Mouse (Mus musculus): ENCODE measurements around the gene Cox15. TPM values are rescaled to one million over a fixed set of nuclear protein-coding genes. Genes with fewer than 3 reads are reported as not detected.

Cox15 gene
- polyA plus RNA-seq, 1 experiment from 2014 or later: 10.0 TPM

DNA sequence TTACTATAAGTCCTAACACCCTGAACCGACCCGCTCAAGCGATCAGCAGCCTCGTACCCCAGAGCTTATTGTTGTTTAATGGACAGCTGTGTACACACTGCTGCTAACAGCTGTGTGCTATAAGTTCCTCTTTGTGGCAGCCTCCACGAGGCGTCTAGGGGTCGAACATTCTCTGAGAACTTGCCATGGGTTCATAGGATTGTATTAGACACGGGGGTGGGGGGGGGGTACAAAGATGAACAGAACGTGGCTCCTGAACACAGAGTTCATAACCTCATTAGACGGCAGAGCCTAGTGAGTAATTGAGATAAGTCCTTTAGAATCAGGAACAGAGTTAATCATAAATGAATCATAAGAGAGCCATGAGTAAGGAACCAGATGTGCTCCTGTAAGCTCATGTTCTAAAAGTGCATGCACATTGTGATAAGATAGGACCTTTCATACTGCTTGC, 57.3 kb downstream of the Cox15 start:
- H3K4me2 ChIP-seq (ENCODE audit: low read length): no peak overlapping the region
- WGBS: 51% methylated on average over 10 of the region's 10 CpGs
- H3K27ac ChIP-seq (ENCODE audit: low read depth): no peak overlapping the region; the same call in 1 of the 2 replicates
- no peak for DNase-seq (ENCODE audit: low spot score)
- H3K9me3 ChIP-seq (ENCODE audit: control insufficient read depth, low read length): no peaks in the 10 kb centered on the region
- peaks cover 4% of the 10 kb centered on the region; the same call in 1 of the 2 replicates for H3K4me1 ChIP-seq (replicated peaks; ENCODE audit: control insufficient read depth, insufficient read depth, low read length)
- peaks cover 24% of the 10 kb centered on the region for H3K36me3 ChIP-seq (ENCODE audit: control insufficient read depth, insufficient read depth, low read length)
- ATAC-seq (replicated peaks; ENCODE audit: low FRiP score, low TSS enrichment, low read depth): peak; percentile 60
- H3K4me3 ChIP-seq (ENCODE audit: low read depth, low read length): no peak overlapping the region
- no peak overlapping the region for H3K9ac ChIP-seq (ENCODE audit: low read length)
- no peaks in the 10 kb centered on the region for H3K27me3 ChIP-seq (replicated peaks; ENCODE audit: control insufficient read depth, insufficient read depth, low read length)

DNA sequence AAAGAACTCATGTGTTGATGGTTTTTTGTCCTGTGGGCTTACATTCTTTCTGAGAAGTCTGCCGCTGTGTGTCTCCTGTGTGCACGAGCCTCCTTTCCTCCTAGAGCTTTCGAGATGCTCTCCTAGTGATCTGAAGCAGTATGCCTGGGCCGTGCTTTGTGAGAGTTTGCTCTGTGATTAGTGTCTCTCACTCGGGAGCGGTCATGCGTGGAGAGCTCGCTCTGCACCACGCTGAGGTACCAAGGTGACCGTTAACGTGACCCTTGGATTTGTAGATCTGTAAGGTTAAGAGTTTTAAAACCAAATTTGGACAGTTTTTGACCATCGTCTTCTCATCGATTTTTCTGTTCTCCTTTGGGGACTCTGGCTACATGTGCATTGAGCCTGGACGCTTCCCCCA, 60.0 kb downstream of the Cox15 start:
- DNase-seq (ENCODE audit: low spot score) (no peak), ATAC-seq (replicated peaks; ENCODE audit: low FRiP score, low TSS enrichment, low read depth) (no peak)
- Histone ChIP-seq H3K27ac (ENCODE audit: low read depth) (no peak overlapping the region), H3K36me3 (ENCODE audit: control insufficient read depth, insufficient read depth, low read length) (peaks cover 17% of the 10 kb centered on the region), H3K4me1 (replicated peaks; ENCODE audit: control insufficient read depth, insufficient read depth, low read length) (0 out of 2 replicates have a peak, but pooled peaks cover 9% of the 10 kb centered on the region), H3K27me3 (replicated peaks; ENCODE audit: control insufficient read depth, insufficient read depth, low read length) (no peaks in the 10 kb centered on the region), H3K9ac (ENCODE audit: low read length) (no peak overlapping the region), H3K4me3 (ENCODE audit: low read depth, low read length) (no peak overlapping the region), H3K9me3 (ENCODE audit: control insufficient read depth, low read length) (no peaks in the 10 kb centered on the region), H3K4me2 (ENCODE audit: low read length) (no peak overlapping the region)
- 90% methylated on average over 14 of the region's 14 CpGs for whole genome bisulfite sequencing

DNA sequence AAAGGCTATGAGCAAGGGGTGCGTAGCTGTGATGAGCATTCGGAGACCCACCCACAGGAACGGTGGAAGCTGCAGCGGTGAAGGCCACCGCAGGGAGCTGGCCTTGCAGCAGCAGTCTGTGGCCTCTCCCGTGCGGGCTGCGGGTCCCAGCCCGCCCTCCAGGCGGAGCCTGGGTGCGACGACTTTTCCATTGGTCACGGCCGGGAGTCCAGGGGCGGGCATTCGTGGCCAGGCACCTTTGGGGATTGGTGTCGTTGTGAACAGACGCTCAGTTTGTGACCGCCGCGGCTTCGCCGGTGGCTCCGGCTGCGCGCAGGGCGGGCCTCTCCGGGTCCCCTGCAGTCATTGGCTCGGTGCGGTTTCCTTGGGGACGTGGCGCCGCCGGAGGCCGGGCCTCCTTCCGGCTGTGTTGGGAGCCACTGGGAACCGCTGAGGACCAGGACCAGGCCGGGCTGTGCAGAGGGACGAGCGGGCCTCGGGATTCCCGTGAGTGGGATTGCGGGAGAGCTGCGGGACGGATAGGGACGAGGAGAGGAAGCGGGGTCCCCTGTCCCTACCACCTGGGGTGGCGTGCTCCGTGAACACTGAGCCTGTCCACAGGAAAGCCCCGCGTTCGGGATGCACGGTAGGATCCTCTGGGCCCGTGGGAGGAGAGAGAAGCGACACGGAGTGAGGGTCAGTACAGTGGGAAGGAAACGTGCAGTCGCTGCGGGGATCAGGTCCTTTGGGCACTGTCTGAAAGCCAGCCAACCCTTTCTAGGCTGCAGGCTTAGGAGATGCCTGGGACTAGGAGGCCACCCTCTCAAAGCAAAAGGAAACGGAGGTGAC, 63.2 kb downstream of the Cox15 start, which contains the start of gene Entpd7:
Entpd7 (plus strand) TSS at position 254 of the 828 bp plus-strand sequence.
- 0% methylated on average over 60 of the region's 60 CpGs for WGBS
- H3K9ac ChIP-seq (ENCODE audit: low read length): peak within 1 kb of the TSS; percentile 66
- H3K4me1 ChIP-seq (replicated peaks; ENCODE audit: control insufficient read depth, insufficient read depth, low read length): 0 out of 2 replicates have a peak, but pooled peaks cover 9% of the 10 kb centered on the region
- peak; percentile 92 for DNase-seq (ENCODE audit: low spot score)
- H3K4me3 ChIP-seq (ENCODE audit: low read depth, low read length): peak within 1 kb of the TSS; percentile 89
- H3K27ac ChIP-seq (ENCODE audit: low read depth): peak within 1 kb of the TSS; percentile 43; the same call in 1 of the 2 replicates
- ATAC-seq (replicated peaks; ENCODE audit: low FRiP score, low TSS enrichment, low read depth): peak; percentile 98
- H3K36me3 ChIP-seq (ENCODE audit: control insufficient read depth, insufficient read depth, low read length): peaks cover 17% of the 10 kb centered on the region
- peak within 1 kb of the TSS; percentile 88 for H3K4me2 ChIP-seq (ENCODE audit: low read length)
- H3K27me3 ChIP-seq (replicated peaks; ENCODE audit: control insufficient read depth, insufficient read depth, low read length): no peaks in the 10 kb centered on the region
- no peaks in the 10 kb centered on the region for H3K9me3 ChIP-seq (ENCODE audit: control insufficient read depth, low read length)

Other genes starting within 250 kb of the Cox15 start
- 33.2 and 35.8 TPM in 2 replicates for gene Got1, start 228.4 kb downstream of the Cox15 start, polyA plus RNA-seq (2014; fragmentation: Nextera tagmentation; extraction: Ambion mirVana)
- 82.3 and 83.9 TPM in 2 replicates for gene Nkx2-3, start 140.7 kb downstream of the Cox15 start, polyA plus RNA-seq (2014; fragmentation: Nextera tagmentation; extraction: Ambion mirVana)
- 18.6 and 21.4 TPM in 2 replicates for gene Slc25a28, start 78.1 kb downstream of the Cox15 start, polyA plus RNA-seq (2014; fragmentation: Nextera tagmentation; extraction: Ambion mirVana)
- gene Entpd7, start 63.3 kb downstream of the Cox15 start, polyA plus RNA-seq (2014; fragmentation: Nextera tagmentation; extraction: Ambion mirVana): 15.5 and 16.5 TPM in 2 replicates
- 20.6 and 21.2 TPM in 2 replicates for gene Cutc, start within 50 bp of the Cox15 start, polyA plus RNA-seq (2014; fragmentation: Nextera tagmentation; extraction: Ambion mirVana)
- 3.8 and 5.3 TPM in 2 replicates for gene Abcc2, start 29.2 kb upstream of the Cox15 start, polyA plus RNA-seq (2014; fragmentation: Nextera tagmentation; extraction: Ambion mirVana)
- gene Dnmbp, start 187.2 kb upstream of the Cox15 start, polyA plus RNA-seq (2014; fragmentation: Nextera tagmentation; extraction: Ambion mirVana): 37.5 and 37.7 TPM in 2 replicates
- gene Cpn1, start 233.6 kb upstream of the Cox15 start, polyA plus RNA-seq (2014; fragmentation: Nextera tagmentation; extraction: Ambion mirVana): 11.4 and 15.5 TPM in 2 replicates